Mouse (Mus musculus): Measurements from ENCODE around the gene 1700001C02Rik.

GRCm38 (mm10) chr5:30493723-30494122 is 27.9 kb downstream of the 1700001C02Rik start:
- TF ChIP-seq POLR2A (IDR thresholded peaks at IDR 0.05; ENCODE audit: insufficient read depth, low read length) (no peak), EP300 (IDR thresholded peaks at IDR 0.05; ENCODE audit: insufficient read depth, low read depth, low read length) (no peak)

All from ES-Bruce4 (cell line).